Mouse (Mus musculus): ENCODE results near the gene Dusp28.

- no peak for TF ChIP-seq CTCF (IDR thresholded peaks at IDR 0.05; ENCODE audit: low read depth, low read length)
- no peak for TF ChIP-seq POLR2A (IDR thresholded peaks at IDR 0.05; ENCODE audit: borderline replicate concordance, low read depth, low read length)
Observed at GRCm38 (mm10) chr1:92949426-92949825, 42.6 kb downstream of the Dusp28 start.
